Mouse (Mus musculus) layer of hippocampus, adult 9-11 months (tissue): Measurements from ENCODE around the gene Bsx.

ENCODE experiments used
- DNase-seq: peaks from one replicate; pipeline ENCODE4 v3.0.0; 2022

The Bsx gene

DNA sequence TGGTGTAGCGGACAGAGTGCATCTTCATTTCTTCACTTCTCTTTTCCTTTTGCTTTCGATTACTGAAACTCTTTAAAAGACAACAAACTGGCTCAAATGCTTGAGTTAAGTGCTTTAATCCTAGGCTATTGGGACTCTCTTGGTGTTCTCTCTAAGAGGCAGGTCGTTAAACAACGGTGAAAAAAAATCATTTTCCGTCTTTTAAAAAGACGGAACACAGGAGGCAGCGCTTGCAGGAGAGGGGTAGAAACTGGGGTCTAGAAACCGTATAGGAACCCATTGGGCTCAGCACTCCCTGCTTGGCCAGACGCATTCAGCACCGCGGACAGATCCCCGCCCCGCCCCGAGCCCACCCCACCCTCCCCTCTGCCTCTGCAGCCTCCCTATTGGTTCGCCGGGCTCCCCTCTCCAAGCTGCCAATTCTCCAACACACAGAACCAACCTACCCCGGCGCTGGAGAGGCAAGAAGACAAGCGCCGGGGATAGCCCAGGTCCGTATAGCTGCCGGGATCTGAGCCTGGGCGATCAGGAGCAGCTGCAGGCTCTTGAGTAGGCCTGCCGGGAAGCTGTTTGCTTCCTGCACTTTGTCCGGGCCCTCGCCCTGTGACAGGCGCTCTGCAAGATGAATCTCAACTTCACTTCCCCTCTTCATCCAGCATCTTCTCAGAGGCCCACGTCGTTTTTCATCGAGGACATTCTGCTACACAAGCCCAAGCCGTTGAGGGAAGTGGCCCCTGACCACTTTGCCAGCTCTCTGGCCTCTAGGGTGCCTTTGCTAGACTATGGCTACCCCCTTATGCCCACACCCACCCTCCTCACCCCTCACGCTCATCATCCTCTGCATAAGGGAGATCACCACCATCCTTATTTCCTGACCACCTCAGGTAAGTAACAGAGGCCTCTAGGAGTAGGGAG is at the start of gene Bsx:
TSS of gene Bsx (plus strand) at position 572 of the 915 bp plus-strand sequence.
- DNase-seq: no peak

- DNase-seq: no peak
Observed at GRCm38 (mm10) chr9:40825601-40826000, 48.3 kb upstream of the Bsx start.

DNA sequence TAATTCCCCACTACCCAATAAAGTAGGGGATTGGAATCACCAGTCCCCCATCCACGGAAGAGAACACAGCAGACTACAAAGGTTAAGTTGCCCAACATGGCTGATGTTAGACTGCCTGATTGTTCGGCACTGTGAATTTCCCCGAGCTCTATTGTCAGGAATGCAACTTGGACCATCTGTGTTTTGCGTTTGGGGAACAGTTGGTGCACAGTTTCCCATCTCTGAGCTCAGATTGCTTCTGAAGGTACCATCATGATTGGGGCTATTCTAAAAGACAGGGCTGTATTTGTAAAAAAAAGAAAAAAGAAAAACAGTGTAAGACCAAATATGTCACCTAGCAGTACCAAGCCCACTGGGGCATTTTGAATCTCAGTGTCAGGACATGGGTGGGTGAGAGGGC is 46.6 kb upstream of the Bsx start:
- no peak for DNase-seq

DNA sequence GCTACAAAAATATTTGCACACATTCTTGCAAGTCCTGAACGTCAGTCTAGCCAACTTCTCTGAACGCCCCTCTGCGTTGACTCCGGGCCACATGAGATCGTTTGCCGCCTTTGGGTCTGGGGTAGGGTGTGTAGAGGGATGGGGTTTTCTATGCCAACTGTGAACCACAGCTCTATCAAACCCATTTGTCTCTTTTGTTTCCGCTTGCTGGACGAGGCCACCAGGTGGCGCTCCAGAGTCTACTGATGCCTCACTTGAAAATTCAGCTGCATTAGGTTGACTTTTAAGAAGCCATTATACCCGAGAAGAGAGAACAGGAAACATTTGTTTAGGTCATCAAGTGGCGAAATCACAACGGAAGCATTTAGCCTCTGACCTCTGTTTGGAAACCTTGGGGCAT is 39.4 kb upstream of the Bsx start:
- DNase-seq: peak; percentile 51

DNA sequence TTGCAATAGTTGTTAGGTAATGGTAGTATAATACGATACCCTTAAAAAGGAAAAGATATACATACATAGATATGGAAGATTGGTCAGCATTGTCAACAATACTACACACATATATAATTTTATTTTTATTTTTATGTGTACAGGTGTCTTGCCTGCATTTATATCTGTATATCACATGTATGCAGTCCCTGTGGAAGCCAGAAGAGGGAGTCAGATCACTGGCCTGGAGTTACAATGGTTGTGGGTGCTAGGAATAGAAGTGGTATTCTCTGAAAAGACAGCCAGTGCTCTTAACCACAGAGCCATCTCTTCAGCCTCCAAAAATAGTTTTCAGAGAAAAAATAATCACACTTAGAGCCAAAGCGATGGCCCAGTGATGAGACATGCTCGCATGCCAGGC is 37.2 kb upstream of the Bsx start:
- DNase-seq: no peak

DNA sequence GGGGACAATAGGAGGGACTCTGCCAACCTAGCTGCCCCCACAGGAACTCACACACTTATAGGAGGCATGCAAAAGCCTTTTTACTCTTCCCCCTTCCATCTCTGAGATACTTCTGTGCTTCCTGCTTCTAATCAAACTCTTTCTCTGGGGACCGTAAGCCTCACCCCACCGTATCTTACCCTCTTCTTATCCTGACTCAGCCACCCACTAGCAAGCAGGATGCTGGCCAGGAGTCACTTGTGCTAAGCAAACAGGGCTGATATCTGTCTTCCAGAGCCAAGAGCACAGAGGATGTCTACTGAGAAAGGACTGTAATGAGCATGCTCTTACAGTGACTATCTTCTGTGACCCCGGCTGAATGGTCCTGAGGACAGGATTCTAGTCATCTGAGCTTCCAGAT is 34.3 kb upstream of the Bsx start:
- no peak for DNase-seq

GRCm38 (mm10) chr9:40851515-40851914 is 22.4 kb upstream of the Bsx start:
- no peak for DNase-seq

DNA sequence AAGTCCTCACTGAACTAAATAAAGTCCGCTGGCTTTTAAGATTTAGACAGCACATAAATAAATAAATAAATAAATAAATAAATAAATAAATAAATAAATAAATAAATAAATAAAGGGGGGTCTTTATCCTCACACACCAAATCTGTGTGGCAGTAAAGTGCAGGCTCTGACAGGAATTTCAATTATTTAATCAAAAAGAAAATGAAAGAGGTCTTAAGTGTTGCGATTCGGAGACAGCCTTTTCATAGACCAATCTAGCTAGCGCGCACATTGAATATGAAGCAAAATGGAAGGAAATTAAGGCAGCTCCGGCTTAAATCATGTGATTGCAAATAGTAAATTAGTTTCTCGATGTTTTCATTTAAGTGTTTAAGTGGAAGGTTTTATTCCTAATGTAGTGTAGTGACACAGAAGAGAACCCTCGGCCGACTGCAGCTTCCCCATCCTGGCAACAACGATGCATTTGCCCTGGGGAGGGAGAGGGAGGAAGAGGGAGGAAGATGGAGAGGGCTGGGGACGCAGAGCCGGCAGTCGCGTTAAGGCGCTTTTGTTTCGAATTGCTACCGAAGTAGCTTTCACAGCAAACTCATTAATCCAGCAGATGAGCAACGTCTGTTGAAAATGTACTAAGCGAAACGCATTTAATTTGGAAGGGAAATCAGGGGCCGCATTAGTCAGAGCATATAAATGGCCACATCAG is 15.3 kb upstream of the Bsx start:
- DNase-seq: no peak

- DNase-seq: no peak
Observed at GRCm38 (mm10) chr9:40859196-40859595, 14.7 kb upstream of the Bsx start.

GRCm38 (mm10) chr9:40870331-40870730 is 3.6 kb upstream of the Bsx start:
- no peak for DNase-seq

GRCm38 (mm10) chr9:40871369-40872155 is 2.4 kb upstream of the Bsx start:
- DNase-seq: no peak

DNA sequence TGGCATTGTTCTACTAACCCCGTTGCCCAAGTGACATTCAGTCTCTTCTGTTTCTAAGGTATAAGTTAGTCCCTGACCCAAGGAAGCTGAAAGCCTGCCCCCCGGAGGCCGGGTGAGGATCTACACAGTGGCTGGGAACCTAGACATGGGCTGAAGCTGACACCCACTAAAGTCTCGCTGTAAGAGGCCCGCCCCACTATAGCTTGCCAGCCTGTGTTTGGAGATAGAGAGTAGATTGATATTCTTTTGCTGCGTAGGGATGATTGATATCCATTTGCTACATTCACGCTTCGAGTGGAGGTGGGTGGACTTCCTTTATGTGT is 1.8 kb upstream of the Bsx start:
- peak; percentile 4 for DNase-seq

- DNase-seq: no peak
Observed at GRCm38 (mm10) chr9:40874961-40875360, 1.0 kb downstream of the Bsx start.

DNA sequence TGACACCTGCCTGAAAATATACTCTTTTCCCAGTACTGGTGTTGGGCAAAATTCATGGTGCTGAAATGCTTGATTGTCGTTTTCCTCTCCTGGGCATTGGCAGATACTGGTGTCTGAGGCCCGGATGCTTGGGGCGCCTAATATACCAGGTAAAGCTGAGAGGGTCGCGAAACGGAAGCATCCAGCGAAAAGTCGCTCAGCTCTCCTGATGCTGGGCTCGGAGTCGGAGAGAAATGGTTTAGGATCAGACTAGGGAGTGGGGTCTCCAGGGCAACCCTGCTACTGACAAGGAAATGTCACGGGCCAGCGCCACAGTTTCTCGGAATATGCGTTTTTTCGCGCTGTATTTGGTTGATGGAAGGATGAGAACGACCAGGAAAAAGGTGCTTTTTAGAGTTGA is 1.5 kb downstream of the Bsx start:
- no peak for DNase-seq

GRCm38 (mm10) chr9:40876164-40876563 is 2.2 kb downstream of the Bsx start:
- no peak for DNase-seq

DNA sequence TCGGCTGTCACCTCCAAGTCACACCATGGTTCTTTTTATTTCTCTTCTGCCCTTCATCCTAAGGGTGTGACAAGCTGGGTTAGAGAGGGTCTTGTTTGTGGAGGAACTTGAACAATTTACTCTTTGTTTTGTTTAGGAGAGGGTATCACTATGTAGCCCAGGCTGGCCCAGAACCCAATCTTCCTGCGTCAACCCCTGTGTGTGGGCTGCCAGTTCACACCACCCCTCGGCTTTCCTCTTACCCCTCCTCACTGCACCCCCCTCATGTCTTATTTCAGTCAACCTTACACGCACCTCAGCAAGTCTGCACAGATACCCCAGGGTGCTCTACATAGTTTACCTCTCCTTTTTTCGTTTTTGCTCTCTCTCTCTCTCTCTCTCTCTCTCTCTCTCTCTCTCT is 2.8 kb downstream of the Bsx start:
- DNase-seq: no peak

GRCm38 (mm10) chr9:40877146-40877880 is 3.4 kb downstream of the Bsx start:
- DNase-seq: no peak

GRCm38 (mm10) chr9:40877881-40878235 is 3.9 kb downstream of the Bsx start:
- DNase-seq: no peak

DNA sequence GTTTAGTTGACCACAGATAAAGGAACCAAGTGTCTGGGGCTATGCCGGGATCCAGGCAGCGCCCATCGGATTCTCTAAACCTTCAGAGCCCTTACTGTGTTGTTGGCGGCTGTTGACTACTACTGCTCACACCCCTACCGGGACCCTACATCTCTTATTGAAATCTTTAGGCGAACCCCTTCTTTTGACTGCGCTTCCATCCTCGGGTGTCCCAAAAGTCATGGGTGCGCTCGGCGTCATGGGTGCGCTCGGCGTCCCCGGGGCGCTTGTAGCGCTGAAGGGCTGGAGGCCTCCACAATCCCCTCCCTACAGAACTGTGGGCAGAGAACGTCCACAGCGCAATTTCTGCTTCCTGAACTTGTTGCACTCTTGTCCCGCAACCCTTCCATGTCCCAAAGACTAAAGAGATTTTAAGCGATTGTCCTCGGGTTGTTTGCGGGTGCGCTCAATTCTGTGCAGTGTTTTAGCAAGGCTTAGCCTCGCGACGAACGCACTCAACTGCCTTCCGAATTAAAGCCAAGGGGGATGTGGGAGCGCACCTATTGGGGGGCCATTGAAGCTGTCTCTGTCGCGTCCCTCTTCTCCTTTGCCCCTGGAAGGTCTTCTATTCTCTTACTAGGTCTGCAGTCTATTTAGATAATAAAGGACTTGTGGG is 4.5 kb downstream of the Bsx start:
- no peak for DNase-seq

DNA sequence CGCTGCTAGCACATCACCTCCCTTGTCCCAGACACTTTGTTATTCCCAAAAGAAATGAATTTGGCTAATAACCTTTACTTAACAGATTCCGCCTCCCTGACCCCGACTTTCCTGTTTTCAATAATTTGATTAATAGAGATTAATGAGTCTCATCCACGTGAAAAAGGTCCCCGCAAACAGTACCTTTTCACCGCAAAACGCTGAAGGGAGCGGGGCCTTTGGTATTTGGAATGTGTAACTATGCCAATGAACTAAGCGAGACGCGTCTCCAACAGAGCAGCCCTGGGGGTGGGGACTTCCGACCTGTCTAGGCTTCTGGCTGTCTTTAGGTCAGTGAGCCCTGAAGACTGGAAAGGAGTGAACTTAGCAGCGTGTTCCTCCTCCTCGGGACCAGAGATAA is 5.1 kb downstream of the Bsx start:
- no peak for DNase-seq

GRCm38 (mm10) chr9:40885669-40886068 is 11.7 kb downstream of the Bsx start:
- no peak for DNase-seq

- no peak for DNase-seq
Observed at GRCm38 (mm10) chr9:40889389-40889788, 15.5 kb downstream of the Bsx start.

DNA sequence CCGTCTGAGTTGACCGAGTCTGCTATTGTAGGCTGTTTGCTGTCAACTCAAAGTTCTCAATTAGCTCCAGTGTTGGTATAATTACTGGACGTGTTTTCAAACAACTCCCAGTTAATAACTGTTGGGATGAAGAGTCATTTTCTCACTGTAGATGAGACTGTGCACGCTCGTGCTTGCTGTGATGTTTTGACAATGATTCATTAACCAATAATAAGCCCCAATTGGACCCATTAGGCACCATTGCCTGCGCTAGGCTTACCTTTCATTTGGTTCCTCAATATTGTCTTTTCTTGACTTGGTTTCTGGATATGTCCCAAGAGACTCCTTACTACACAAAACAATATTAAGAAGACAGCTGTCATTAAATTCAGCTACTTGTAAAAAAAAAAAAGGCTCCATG is 18.5 kb downstream of the Bsx start:
- no peak for DNase-seq
